ENCODE assay signal across 11 mouse cellular contexts in the genomic region with DNA sequence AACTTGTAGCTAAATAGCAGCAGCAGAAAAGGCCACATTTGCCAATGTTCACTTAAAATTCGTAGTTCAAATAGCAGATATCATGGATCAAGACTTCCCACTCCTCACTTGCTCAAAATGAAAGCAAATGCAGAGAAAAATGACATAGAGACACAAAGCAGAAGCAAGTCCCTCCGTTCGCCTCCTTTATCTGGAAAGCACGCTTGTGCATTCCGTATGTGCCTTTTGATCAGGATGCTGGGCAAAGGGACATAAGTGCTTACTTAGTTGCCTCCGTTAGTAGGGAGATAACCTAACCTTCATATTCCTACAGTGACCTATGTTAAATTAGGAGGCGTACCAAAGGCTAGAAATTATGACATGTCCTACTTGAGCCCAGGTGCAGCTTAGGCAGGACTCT. TPM values are rescaled to one million over a fixed set of nuclear protein-coding genes. Genes with fewer than 3 reads are reported as not detected.
A peak's percentile ranks its signal among the peaks of the same experiment; 100 is the strongest.
DNase-seq lines count a peak whose midpoint lies in the region; ATAC-seq and TF ChIP-seq lines count a peak whose summit lies in the region.
"Had no signal": no experiment of that assay in that cellular context is flagged by ENCODE, and none has a peak within 500 bp of the region (broad histone marks: within the 10 kb centered on the region; RNA-seq: fewer than 3 reads in every experiment).

No protein-coding gene starts in this region.

- TF ChIP-seq CTCF in CH12.LX (conservative IDR thresholded peaks at IDR 0.05 in 1 of 2, IDR thresholded peaks at IDR 0.05 in 1 of 2; ENCODE audit: low read depth in 2 of 2, low read length in 2 of 2), result no peak
- no peak for TF ChIP-seq CTCF in brain, embryonic 14.5 days (IDR thresholded peaks at IDR 0.05; ENCODE audit: borderline replicate concordance, extremely low read depth, insufficient read depth, insufficient read length)
- TF ChIP-seq CTCF in lung, adult 2 months (IDR thresholded peaks at IDR 0.05; ENCODE audit: insufficient read depth, low read length), result no peak

- peak overlapping the region in 2 of 3 experiments; percentile 76 to 77 for H3K4me3 ChIP-seq in CH12.LX (replicated peaks in 1 of 3; ENCODE audit: low read depth in 2 of 3, low read length in 2 of 3, poor library complexity in 1 of 3)
- H3K4me3 ChIP-seq in hindbrain, embryonic 12.5 days, result peak overlapping the region; percentile 20
- H3K4me3 ChIP-seq in liver, embryonic 15.5 days (replicated peaks), result peak overlapping the region; percentile 74
- no peak overlapping the region for H3K4me3 ChIP-seq in lung, adult 2 months (replicated peaks; ENCODE audit: extremely low read depth, low read depth, low read length)

- peaks cover 10 to 48% of the 10 kb centered on the region in 2 experiments; a peak in 3 of 4 replicates for H3K4me1 ChIP-seq in CH12.LX (ENCODE audit: control insufficient read depth in 1 of 2, insufficient read depth in 2 of 2)
- H3K4me1 ChIP-seq in hindbrain, embryonic 12.5 days, result peaks cover 43% of the 10 kb centered on the region
- peaks cover 70% of the 10 kb centered on the region for H3K4me1 ChIP-seq in liver, embryonic 15.5 days (replicated peaks)
- H3K4me1 ChIP-seq in lung, adult 2 months (ENCODE audit: control insufficient read depth, insufficient read depth, low read length), result 0 out of 2 replicates have a peak, but pooled peaks cover 2% of the 10 kb centered on the region

- H3K9ac ChIP-seq in CH12.LX (ENCODE audit: insufficient read depth, low read depth), result no peak overlapping the region; the same call in 1 of the 2 replicates
- peak overlapping the region; percentile 51 for H3K9ac ChIP-seq in hindbrain, embryonic 12.5 days
- H3K9ac ChIP-seq in liver, embryonic 15.5 days, result peak overlapping the region; percentile 35

- no peak for TF ChIP-seq POLR2A in CH12.LX (IDR thresholded peaks at IDR 0.05; ENCODE audit: low read depth, low read length)
- no peak for TF ChIP-seq POLR2A in brain, embryonic 14.5 days (IDR thresholded peaks at IDR 0.05; ENCODE audit: borderline replicate concordance, extremely low read depth, insufficient read depth, insufficient read length, poor library complexity, severe bottlenecking)
- no peak for TF ChIP-seq POLR2A in lung, adult 2 months (IDR thresholded peaks at IDR 0.05; ENCODE audit: borderline replicate concordance, extremely low read depth, low read depth, low read length)

- TF ChIP-seq RAD21 in CH12.LX (IDR thresholded peaks at IDR 0.05; ENCODE audit: low read depth, low read length), result no peak

- in situ Hi-C loops in CH12.LX (cut with MboI; ENCODE audit: low pct_ligation_motif_present, low pct_unique_long_range_greater_than_20kb, low sequenced_read_pairs), result loop anchor here (5.0 to 10.0 kb wide), 2 partner anchors 114 to 161 kb away; no protein-coding TSS in a partner anchor

- no peak overlapping the region; the same call in 1 of the 2 replicates for H3K27ac ChIP-seq in CH12.LX (ENCODE audit: insufficient read depth, low read depth)
- peak overlapping the region; percentile 62; the same call in 1 of the 2 replicates for H3K27ac ChIP-seq in hindbrain, embryonic 12.5 days
- H3K27ac ChIP-seq in liver, embryonic 15.5 days (replicated peaks), result peak overlapping the region; percentile 46

- H3K9me3 ChIP-seq in CH12.LX (replicated peaks; ENCODE audit: low read length), result no peaks in the 10 kb centered on the region
- no peaks in the 10 kb centered on the region for H3K9me3 ChIP-seq in hindbrain, embryonic 12.5 days (replicated peaks)
- no peaks in the 10 kb centered on the region for H3K9me3 ChIP-seq in liver, embryonic 15.5 days (replicated peaks)

- H3K79me2 ChIP-seq in CH12.LX (replicated peaks; ENCODE audit: control insufficient read depth, extremely low read depth, insufficient read depth, poor library complexity, severe bottlenecking), result no peaks in the 10 kb centered on the region; the same call in 1 of the 2 replicates

- dilution Hi-C loops in CH12.LX (cut with MboI; ENCODE audit: extremely low pct_ligation_motif_present, extremely low pct_unique_long_range_greater_than_20kb, low sequenced_read_pairs), result no loop called here

- H3K4me2 ChIP-seq in CH12.LX (ENCODE audit: insufficient read depth, low read depth, poor library complexity, severe bottlenecking), result peak overlapping the region; percentile 14
- peak overlapping the region; percentile 90 for H3K4me2 ChIP-seq in hindbrain, embryonic 12.5 days (replicated peaks)
- H3K4me2 ChIP-seq in liver, embryonic 15.5 days, result peak overlapping the region; percentile 97

- intact Hi-C loops in gastrocnemius, postnatal 36 days (cut with DNase I), result loop anchor here (10.0 kb wide), 1 partner anchor 1221 kb away; no protein-coding TSS in a partner anchor

- no peak for ATAC-seq in hindbrain, embryonic 12.5 days (ENCODE audit: low FRiP score)
- ATAC-seq in liver, embryonic 15.5 days (ENCODE audit: insufficient read depth), result no peak
- ATAC-seq: Patski had no signal

- 48% methylated on average over 7 of the region's 7 CpGs for WGBS in hindbrain, embryonic 12.5 days
- 20% methylated on average over 7 of the region's 7 CpGs for WGBS in liver, embryonic 15.5 days (ENCODE audit: insufficient replicate concordance)
- 77% methylated on average over 7 of the region's 7 CpGs for WGBS in lung, adult 2 months

- peaks cover 5 to 39% of the 10 kb centered on the region in 2 experiments for H3K36me3 ChIP-seq in CH12.LX (replicated peaks in 1 of 2; ENCODE audit: control insufficient read depth in 1 of 2, insufficient read depth in 1 of 2, low read length in 1 of 2)
- H3K36me3 ChIP-seq in hindbrain, embryonic 12.5 days, result peaks cover 32% of the 10 kb centered on the region
- peaks cover 35% of the 10 kb centered on the region for H3K36me3 ChIP-seq in liver, embryonic 15.5 days (replicated peaks)

- DNase-seq in CH12.LX (ENCODE audit: extremely low read depth), result peak; percentile 45
- DNase-seq in brain, embryonic 14.5 days (ENCODE audit: low read depth), result peak; percentile 76
- no peak for DNase-seq in ovary, postnatal 36 days (ENCODE audit: low spot score)
- no peak for DNase-seq in gastrocnemius, postnatal 36 days
- DNase-seq in lung, postnatal 25 days (ENCODE audit: low spot score), result no peak
- no peak for DNase-seq in lung, adult 2 months
- DNase-seq: cerebellum, postnatal 14 days had no signal

- TF ChIP-seq EP300 in CH12.LX (IDR thresholded peaks at IDR 0.05; ENCODE audit: low read length), result peak; percentile 33; the same call in 1 of the 2 replicates

- no peaks in the 10 kb centered on the region for H3K27me3 ChIP-seq in CH12.LX (replicated peaks)
- H3K27me3 ChIP-seq in hindbrain, embryonic 12.5 days, result no peaks in the 10 kb centered on the region
- H3K27me3 ChIP-seq in liver, embryonic 15.5 days, result peaks cover 9% of the 10 kb centered on the region; the same call in 1 of the 2 replicates

TF ChIP-seq in CH12.LX, 34 proteins besides CTCF, POLR2A, EP300 and RAD21:
- TF ChIP-seq ETS1 (conservative IDR thresholded peaks at IDR 0.05; ENCODE audit: low read depth, low read length), result no peak
- no peak for TF ChIP-seq E2F4 (IDR thresholded peaks at IDR 0.05; ENCODE audit: insufficient replicate concordance, low read depth, low read length)
- no peak for TF ChIP-seq JUN (IDR thresholded peaks at IDR 0.05; ENCODE audit: insufficient read depth, low read depth, low read length)
- TF ChIP-seq MAZ (IDR thresholded peaks at IDR 0.05; ENCODE audit: low read depth, low read length), result no peak
- TF ChIP-seq ZMIZ1 (IDR thresholded peaks at IDR 0.05; ENCODE audit: low read depth, low read length), result no peak
- TF ChIP-seq NELFE (IDR thresholded peaks at IDR 0.05; ENCODE audit: low read depth, low read length), result no peak
- no peak for TF ChIP-seq IRF4 (IDR thresholded peaks at IDR 0.05; ENCODE audit: low read depth, low read length)
- no peak for TF ChIP-seq BHLHE40 (IDR thresholded peaks at IDR 0.05; ENCODE audit: low read depth, low read length)
- no peak for TF ChIP-seq MYC (IDR thresholded peaks at IDR 0.05; ENCODE audit: low read depth, low read length)

RNA-seq across cellular contexts. Expression of gene Bcl11a, which starts 5.6 kb away (rescaled TPM):
- total RNA-seq in CH12.LX (2012; rRNA removed) (6.8 and 9.0 TPM in 2 replicates), CH12.LX (2014; rRNA removed) (13.4 and 13.9 TPM in 2 replicates)
- polyA plus RNA-seq in CH12.LX (2012; ENCODE audit: insufficient read length, low read depth), result 52.1 and 57.9 TPM in 2 replicates
- 70.1 and 88.6 TPM in 2 replicates for polyA plus RNA-seq in brain, embryonic 14.5 days (2012; rRNA removed)
- 89.1 and 94.8 TPM in 2 replicates for polyA plus RNA-seq in hindbrain, embryonic 12.5 days (2016; fragmentation: Nextera tagmentation; extraction: Ambion mirVana)
- polyA plus RNA-seq in liver, embryonic 15.5 days (2015; fragmentation: Nextera tagmentation; extraction: Ambion mirVana), result 24.7 and 25.2 TPM in 2 replicates
- under 1 TPM; 0.05 to 0.07 TPM for total RNA-seq in gastrocnemius, postnatal 36 days (2021)
- polyA plus RNA-seq in lung, adult 2 months (2012; rRNA removed), result 0.96 and 1.5 TPM in 2 replicates
- polyA plus RNA-seq: Patski had no signal

RNA-seq across cellular contexts. Expression of gene A830031A19Rik, which starts 8.6 kb away (rescaled TPM):
- not detected in 2 replicates for total RNA-seq in CH12.LX (2012; rRNA removed)
- total RNA-seq in CH12.LX (2014; rRNA removed), result not detected in 2 replicates
- not detected in 2 replicates for polyA plus RNA-seq in CH12.LX (2012; ENCODE audit: insufficient read length, low read depth)
- polyA plus RNA-seq in brain, embryonic 14.5 days (2012; rRNA removed), result 0.15 and 0.16 TPM in 2 replicates
- not detected in 2 replicates for polyA plus RNA-seq in hindbrain, embryonic 12.5 days (2016; fragmentation: Nextera tagmentation; extraction: Ambion mirVana)
- not detected in 2 replicates for polyA plus RNA-seq in liver, embryonic 15.5 days (2015; fragmentation: Nextera tagmentation; extraction: Ambion mirVana)
- total RNA-seq in gastrocnemius, postnatal 36 days (2021), result not detected
- polyA plus RNA-seq in lung, adult 2 months (2012; rRNA removed), result not detected in 2 replicates
- total RNA-seq: hematopoietic stem cell, adult 5-6 weeks had no signal
- polyA plus RNA-seq: Patski had no signal

Comparison
In these comparisons a context has a peak if more than half of its experiments do, and no peak if none do; other contexts are left out.
1. DNase-seq: peak in CH12.LX (single experiment) and brain, embryonic 14.5 days (single experiment); none in ovary, postnatal 36 days (single experiment), gastrocnemius, postnatal 36 days (0 of 2), lung, postnatal 25 days (single experiment) and lung, adult 2 months (single experiment).
2. H3K4me2 ChIP-seq: peak in every context shown above with its lines; median percentile 97 in liver, embryonic 15.5 days; 90 in hindbrain, embryonic 12.5 days; 14 in CH12.LX.
3. RNA of gene Bcl11a, which starts 5.6 kb away (polyA plus RNA-seq): 89.1 to 94.8 TPM in hindbrain, embryonic 12.5 days, 70.1 to 88.6 TPM in brain, embryonic 14.5 days, 52.1 to 57.9 TPM in CH12.LX and 24.7 to 25.2 TPM in liver, embryonic 15.5 days; 0.96 to 1.5 TPM in lung, adult 2 months; every median in the first group is over 10 times any median in the second.